Mouse (Mus musculus) T-helper 1 cell (primary cell): ENCODE data around the gene Tmem204.

Experiments
- in situ Hi-C: fragments of 300-600 bp; cut with MboI, MseI; formaldehyde crosslinking; loops from one replicate; pipeline ENCODE4 v1.15.1; 2025; ENCODE audit warnings: high pct_unique_total_duplicates

The Tmem204 gene

DNA sequence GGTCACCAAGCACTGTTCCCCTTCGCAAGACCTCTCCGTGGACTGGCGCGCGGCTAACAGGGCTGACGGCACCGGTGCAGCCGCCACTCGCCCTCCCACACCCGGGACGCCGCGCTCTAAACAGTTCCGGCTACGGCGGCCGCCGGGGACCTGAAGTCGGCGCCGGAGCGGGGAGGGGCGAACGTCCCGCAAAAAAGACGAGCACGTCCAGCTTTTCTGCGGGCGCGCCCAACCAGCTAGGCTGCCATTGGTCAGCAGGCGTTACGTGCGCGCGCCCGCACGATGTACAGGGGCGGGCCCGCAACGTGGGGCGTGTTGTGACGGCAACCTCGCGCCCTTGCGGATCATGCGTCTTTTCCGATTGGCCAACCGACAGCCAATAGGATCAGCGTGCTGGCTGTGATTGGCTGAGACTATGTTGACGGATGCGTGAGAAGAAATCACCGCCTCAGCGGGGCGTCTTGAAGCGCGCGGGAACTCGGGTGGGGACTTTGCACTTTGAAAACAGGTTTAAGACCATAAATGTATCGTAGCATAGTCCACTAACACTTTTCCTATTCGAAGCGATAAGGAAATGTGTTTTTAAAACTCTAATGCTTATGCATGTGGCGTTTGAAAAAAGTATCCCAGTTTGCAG lies 67.6 kb downstream of the Tmem204 start, which contains the start of the genes Cramp1l and Ift140:
Gene Cramp1l (minus strand): TSS at position 134 of the 637 bp plus-strand sequence.
Gene Ift140 (plus strand): TSS at position 431 of the 637 bp plus-strand sequence.
- in situ Hi-C loops = loop anchor here (10.0 kb wide), 1 partner anchor 819 kb away; the partner anchor contains the start of genes Rhbdl1 and Stub1

DNA sequence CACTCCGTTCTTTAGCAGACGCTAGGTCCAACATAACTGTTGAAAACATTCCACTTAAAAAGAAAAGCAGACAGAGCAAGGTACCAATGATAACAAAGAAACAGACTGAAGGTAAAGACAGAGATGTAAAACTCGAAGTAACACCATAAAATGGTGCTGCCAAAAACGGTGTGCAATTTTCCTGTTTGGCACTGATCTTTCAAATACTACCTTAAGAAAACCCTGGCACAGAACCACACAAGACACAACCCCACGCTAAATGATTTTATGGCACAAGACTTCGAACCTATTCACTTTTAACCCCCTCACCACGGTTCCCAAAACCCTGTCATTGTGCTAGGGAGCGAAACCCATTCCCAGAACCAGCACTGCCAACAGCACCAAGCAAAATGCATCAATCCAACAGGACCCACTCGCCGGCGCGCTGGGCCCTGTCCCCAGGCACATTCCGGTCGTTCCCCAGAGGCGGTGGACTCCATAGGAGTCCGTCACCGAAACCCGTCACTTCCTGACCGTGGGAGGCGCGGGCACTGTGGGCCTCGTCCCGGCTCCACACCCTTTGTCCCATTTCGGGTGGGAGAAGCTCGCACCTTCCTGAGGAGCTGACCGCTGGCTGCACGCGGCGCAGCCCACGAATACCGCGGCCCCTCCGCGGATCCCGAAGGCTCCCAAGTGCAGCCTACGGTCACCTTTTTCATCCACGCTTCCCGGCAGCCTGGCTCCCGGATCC lies 68.4 kb downstream of the Tmem204 start:
- in situ Hi-C loops = loop anchor here (10.0 kb wide), 1 partner anchor 820 kb away; the partner anchor contains the start of genes Rhbdl1 and Stub1

DNA sequence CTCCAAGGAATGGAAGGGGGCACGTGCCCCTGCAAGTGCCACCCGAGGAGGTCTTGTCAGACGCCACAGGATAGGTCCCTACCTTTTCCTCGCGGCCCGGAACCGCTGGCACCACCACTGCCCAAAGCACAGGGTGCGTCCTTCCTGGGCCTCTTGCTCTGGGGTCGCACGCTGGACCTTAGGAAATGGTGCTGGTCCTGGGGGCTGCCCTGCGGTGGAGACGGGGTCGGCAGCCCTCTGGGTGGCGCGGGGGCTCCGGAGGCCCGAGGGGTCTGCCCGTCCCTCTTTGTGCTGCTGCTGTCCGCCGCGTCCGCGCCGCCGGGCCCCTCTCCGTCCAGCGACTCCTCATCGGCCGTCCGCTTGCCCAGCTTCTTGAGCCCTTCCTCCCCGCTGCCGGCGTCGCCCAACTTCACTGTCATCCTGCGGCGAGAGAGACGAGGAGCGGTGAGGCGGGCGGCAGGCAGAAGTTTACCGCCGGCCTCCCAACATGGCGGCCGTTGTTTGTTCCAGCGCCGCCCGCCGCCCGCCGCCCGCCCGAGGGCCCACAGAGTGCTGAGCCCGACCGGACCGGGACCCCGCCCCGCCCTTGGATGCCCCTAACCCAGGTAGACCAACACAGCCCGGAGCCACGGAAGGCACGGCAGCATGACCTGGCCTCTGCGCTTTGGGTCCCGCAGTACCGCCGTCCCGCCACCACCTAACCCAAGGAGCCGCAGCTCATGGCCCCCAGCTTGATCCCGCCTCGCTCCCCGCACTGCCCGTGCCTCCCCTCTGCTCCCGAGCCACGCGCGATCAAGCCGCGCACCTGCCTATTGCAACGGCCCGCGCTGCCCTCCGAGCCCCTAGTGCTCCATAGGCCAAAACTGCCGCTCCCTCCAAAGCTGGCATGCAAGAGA lies 69.5 kb downstream of the Tmem204 start:
- in situ Hi-C loops = loop anchor here (10.0 kb wide), 1 partner anchor 821 kb away; the partner anchor contains the start of genes Rhbdl1 and Stub1
